Mouse (Mus musculus): ENCODE measurements around the gene Shmt2.

DNA sequence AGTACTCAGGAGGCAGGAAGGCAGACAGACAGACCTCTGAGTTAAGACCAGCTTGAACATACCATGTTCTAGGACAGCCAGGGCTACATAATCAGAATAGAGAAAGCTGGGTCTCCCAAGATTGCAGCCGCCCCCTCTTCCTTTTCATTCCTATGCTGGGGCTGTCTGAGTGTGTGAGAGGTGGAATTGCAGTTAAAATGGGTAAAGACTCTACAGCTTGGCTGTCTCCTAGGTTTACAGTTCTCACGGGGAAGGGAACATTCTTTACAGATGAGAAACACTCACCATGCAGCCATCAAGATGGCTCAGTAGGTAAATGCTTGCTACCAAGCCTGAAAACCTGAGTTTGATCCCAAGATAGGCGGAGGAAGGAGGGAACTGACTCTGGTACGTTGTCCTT lies 22.2 kb downstream of the Shmt2 start:
- TF ChIP-seq CTCF (IDR thresholded peaks at IDR 0.05; ENCODE audit: borderline replicate concordance, control insufficient read depth, extremely low read depth, insufficient read depth, low read length, poor library complexity) (no peak), POLR2A (IDR thresholded peaks at IDR 0.05; ENCODE audit: control insufficient read depth, extremely low read depth, insufficient read depth, low read length, poor library complexity) (no peak)
